Mouse (Mus musculus): ENCODE data around the gene Nell2. TPM values are rescaled to one million over a fixed set of nuclear protein-coding genes. Genes with fewer than 3 reads are reported as not detected.

The Nell2 gene
- polyA plus RNA-seq (2015; fragmentation: Nextera tagmentation; extraction: Ambion mirVana), result 8.3 and 13.0 TPM in 2 replicates

DNA sequence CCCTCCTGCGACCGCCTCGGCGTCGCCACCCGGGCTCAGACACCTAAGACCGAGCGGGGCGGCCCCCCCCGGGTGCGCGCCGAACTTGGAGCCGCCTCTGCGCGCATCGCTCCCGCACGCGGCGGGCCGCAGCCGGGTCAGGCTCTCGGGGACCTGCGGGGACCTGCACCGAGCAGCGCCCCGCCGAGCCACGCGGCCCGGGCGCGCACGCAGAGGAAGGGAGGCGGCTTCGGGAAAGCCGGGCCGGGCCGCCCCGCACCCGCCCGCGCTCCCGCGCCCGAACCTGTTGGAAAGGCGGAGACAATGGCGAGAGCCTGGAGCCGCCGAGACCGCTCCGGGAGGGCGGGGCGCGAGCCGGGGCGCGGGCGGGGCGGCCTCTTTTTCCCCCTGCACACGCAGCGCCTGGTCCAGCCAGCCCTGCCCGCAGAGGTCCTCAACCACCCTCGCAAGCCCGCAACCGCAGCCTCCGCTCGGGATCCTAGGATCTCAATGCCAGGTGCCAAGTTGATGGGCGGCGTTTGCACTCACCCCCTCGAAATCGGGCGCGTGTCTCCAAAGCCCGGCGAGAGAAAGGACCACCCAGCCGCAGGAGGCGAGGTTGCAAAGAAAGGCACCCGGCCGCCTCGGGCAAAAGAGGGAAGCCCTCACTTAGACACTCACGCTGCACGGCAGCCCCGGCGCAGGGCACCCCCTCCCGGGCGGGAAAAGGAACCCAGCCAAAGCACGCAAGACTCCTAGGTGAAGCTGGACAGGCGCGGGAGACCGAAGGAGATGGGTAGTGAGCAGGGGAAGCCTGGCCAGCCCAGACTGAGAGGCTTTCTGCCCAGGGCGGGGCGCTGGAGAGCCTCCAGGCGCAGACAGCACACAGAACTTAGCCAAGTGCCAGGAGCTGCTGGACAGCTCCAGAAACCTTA, at the start of gene Nell2:
Gene Nell2, minus strand, starts transcription at position 612 of the 914 bp plus-strand sequence.

Other genes starting within 250 kb of the Nell2 start
- gene Dbx2, start 127.4 kb upstream of the Nell2 start, polyA plus RNA-seq (2015; fragmentation: Nextera tagmentation; extraction: Ambion mirVana), result 0.30 TPM in 1 of 2 replicates, not detected in the other

Measured in adrenal gland, postnatal 0 days (tissue).